In genomic region chr5:142512112-142512511, GRCm38 (mm10) we compare ENCODE assay signal across 24 mouse cellular contexts. TPM values are rescaled to one million over a fixed set of nuclear protein-coding genes. Genes with fewer than 3 reads are reported as not detected.
"Had no signal": no experiment of that assay in that cellular context is flagged by ENCODE, and none has a peak within 500 bp of the region (broad histone marks: within the 10 kb centered on the region; RNA-seq: fewer than 3 reads in every experiment).

No protein-coding gene starts in this region.

- H3K4me3 ChIP-seq: midbrain, embryonic 10.5 days; midbrain, embryonic 12.5 days; myocyte; neural tube, embryonic 13.5 days; neural tube, embryonic 15.5 days had no signal

- H3K9ac ChIP-seq: liver, embryonic 14.5 days; lung, embryonic 14.5 days; midbrain, embryonic 12.5 days; neural tube, embryonic 13.5 days; neural tube, embryonic 15.5 days had no signal

- H3K9me3 ChIP-seq: midbrain, embryonic 10.5 days; midbrain, embryonic 12.5 days; neural tube, embryonic 13.5 days; neural tube, embryonic 15.5 days had no signal

- H3K36me3 ChIP-seq: midbrain, embryonic 10.5 days; midbrain, embryonic 12.5 days; neural tube, embryonic 13.5 days; neural tube, embryonic 15.5 days had no signal

- ATAC-seq: midbrain, embryonic 16.5 days had no signal

- H3K27me3 ChIP-seq: midbrain, embryonic 12.5 days; neural tube, embryonic 13.5 days; neural tube, embryonic 15.5 days had no signal

- H3K4me2 ChIP-seq: lung, embryonic 14.5 days; midbrain, embryonic 12.5 days; neural tube, embryonic 13.5 days; neural tube, embryonic 15.5 days had no signal

- H3K27ac ChIP-seq: liver, embryonic 14.5 days; midbrain, embryonic 10.5 days; midbrain, embryonic 12.5 days; neural tube, embryonic 13.5 days; neural tube, embryonic 15.5 days had no signal

- DNase-seq: lung, adult 18-20 months; lung, embryonic 14.5 days; lung, postnatal 14 days; lung, postnatal 4 days; midbrain, embryonic 14.5 days; retina, postnatal 1 day; right cerebral cortex, postnatal 14 days; right cerebral cortex, postnatal 4 days; spleen, adult 18-20 months; thymus, adult 2 months; thymus, postnatal 25 days; thymus, postnatal 4 days had no signal

RNA-seq across cellular contexts. Expression of gene Papolb, which starts 17.8 kb away (rescaled TPM):
- total RNA-seq: megakaryocyte, adult 5-6 weeks; megakaryocyte-erythroid progenitor cell, adult 5-6 weeks had no signal
- polyA plus RNA-seq: liver, embryonic 14.5 days; liver, embryonic 16.5 days; small intestine, adult 2 months; stomach, embryonic 16.5 days had no signal

RNA-seq across cellular contexts. Expression of gene Radil, which starts 38.8 kb away (rescaled TPM):
- total RNA-seq: megakaryocyte, adult 5-6 weeks; megakaryocyte-erythroid progenitor cell, adult 5-6 weeks had no signal
